Mouse (Mus musculus) intestine, postnatal 0 days (tissue): Measurements from ENCODE around the gene Mlxipl. TPM values are rescaled to one million over a fixed set of nuclear protein-coding genes. Genes with fewer than 3 reads are reported as not detected.

Experiments
- ATAC-seq: fragments of 200-750 bp; cut with Nextera tagmentation; 2 replicates; pipeline ENCODE4 v1.8.0; 2017; ENCODE audit warnings: mild to moderate bottlenecking, moderate TSS enrichment, moderate library complexity
- H3K27ac ChIP-seq: fragments of 300-500 bp; sonication (generic); 2 replicates; pipeline ENCODE4 v1.5.1; 2014; ENCODE audit warnings: mild to moderate bottlenecking, low read depth, low read length, moderate library complexity
- H3K27me3 ChIP-seq: fragments of 300-500 bp; sonication (generic); replicated peaks from 2 replicates; pipeline ENCODE4 v1.6.1; 2014; ENCODE audit warnings: low read length, mixed read lengths; ENCODE audit not compliant: control insufficient read depth, insufficient read depth
- H3K36me3 ChIP-seq: fragments of 300-500 bp; sonication (generic); 2 replicates; pipeline ENCODE4 v1.6.1; 2014; ENCODE audit warnings: mild to moderate bottlenecking, moderate library complexity; ENCODE audit not compliant: control insufficient read depth, insufficient read depth
- H3K4me1 ChIP-seq: fragments of 300-500 bp; sonication (generic); replicated peaks from 2 replicates; pipeline ENCODE4 v1.6.1; 2014; ENCODE audit warnings: antibody characterized with exemption, low read length, mixed read lengths; ENCODE audit not compliant: control insufficient read depth, insufficient read depth
- H3K4me2 ChIP-seq: fragments of 300-500 bp; sonication (generic); replicated peaks from 2 replicates; pipeline ENCODE4 v1.6.1; 2014; ENCODE audit warnings: low read depth, mild to moderate bottlenecking, moderate library complexity
- H3K4me3 ChIP-seq: fragments of 300-500 bp; sonication (generic); 2 replicates; pipeline ENCODE4 v1.5.1; 2014; ENCODE audit warnings: low read depth, low read length
- H3K9ac ChIP-seq: fragments of 300-500 bp; sonication (generic); 2 replicates; pipeline ENCODE4 v1.6.1; 2014; ENCODE audit warnings: mild to moderate bottlenecking, low read depth, low read length
- H3K9me3 ChIP-seq: fragments of 300-500 bp; sonication (generic); 2 replicates; pipeline ENCODE4 v1.6.1; 2016; ENCODE audit warnings: mixed run types; ENCODE audit not compliant: control insufficient read depth
- CTCF ChIP-seq: sonication (generic); IDR thresholded peaks from 2 replicates; pipeline ENCODE4 v1.5.1; 2016; ENCODE audit warnings: low read depth, mild to moderate bottlenecking, control low read depth, antibody characterized with exemption, moderate library complexity
- WGBS: fragments of 180-500 bp; shearing (Covaris S2); extraction: QIAGEN DNeasy Blood & Tissue Kit; methylation state at CpG from one replicate; pipeline ENCODE4 v1.1.7; 2014; 5-methylcytosine and 5-hydroxymethylcytosine counted together
- polyA plus RNA-seq: library from polyadenylated mRNA; unstranded; fragments of >200 nt; fragmentation: Nextera tagmentation; extraction: Ambion mirVana; gene quantifications from 2 replicates; pipeline ENCODE4 v1.2.1, GENCODE M21; 2015

Mlxipl gene
- polyA plus RNA-seq, 1 experiment from 2014 or later = 13.7 TPM

DNA sequence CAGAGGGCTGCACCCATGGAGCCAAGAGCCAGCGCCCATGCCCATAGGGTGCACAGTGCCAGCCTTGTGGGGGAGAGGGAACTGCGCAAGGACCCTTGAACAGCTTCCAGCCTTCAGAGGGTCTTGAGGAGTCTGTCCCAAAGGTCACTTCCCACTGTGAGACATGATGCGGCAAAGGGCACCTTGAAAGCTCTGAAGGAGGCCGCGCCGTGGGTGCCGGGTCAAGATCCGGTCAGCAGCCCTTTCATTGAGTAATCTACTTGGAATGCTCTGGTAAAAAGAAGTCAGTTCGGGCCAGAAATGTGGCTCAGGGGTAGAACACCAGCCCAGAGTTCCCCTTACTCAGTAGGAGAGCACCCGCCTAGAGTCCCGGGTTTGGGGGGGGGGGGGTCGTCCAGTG lies 24.1 kb downstream of the Mlxipl start:
- WGBS = 90% methylated on average over 12 of the region's 12 CpGs
- no peak for ATAC-seq
- H3K9me3 ChIP-seq = no peaks in the 10 kb centered on the region
- H3K27ac ChIP-seq = no peak overlapping the region
- no peak for TF ChIP-seq CTCF
- H3K4me3 ChIP-seq = no peak overlapping the region
- H3K9ac ChIP-seq = no peak overlapping the region
- no peaks in the 10 kb centered on the region for H3K27me3 ChIP-seq
- H3K36me3 ChIP-seq = no peaks in the 10 kb centered on the region
- no peak overlapping the region for H3K4me2 ChIP-seq
- H3K4me1 ChIP-seq = no peaks in the 10 kb centered on the region; the same call in 1 of the 2 replicates

DNA sequence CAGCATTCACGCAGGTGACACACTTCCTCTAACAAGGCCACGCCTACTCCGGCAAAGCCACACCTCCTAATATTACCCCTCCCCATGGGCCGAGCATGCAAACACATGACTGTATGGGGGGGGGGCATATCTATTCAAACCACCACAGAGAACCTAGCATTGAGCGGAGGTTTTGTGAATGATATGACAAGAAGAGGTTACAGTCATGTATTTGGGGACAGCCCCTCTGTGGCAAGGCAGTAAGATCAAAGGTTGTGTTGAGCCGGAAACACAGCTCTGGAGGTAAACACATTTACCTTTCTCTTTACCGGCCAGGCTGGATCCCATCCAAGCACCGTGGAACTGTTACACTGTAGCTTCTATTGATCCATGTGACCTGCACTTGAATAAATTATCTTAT lies 25.6 kb downstream of the Mlxipl start:
- 54% methylated on average over 8 of the region's 8 CpGs for WGBS
- ATAC-seq = peak; percentile 49
- no peaks in the 10 kb centered on the region for H3K27me3 ChIP-seq
- H3K27ac ChIP-seq = no peak overlapping the region
- H3K36me3 ChIP-seq = no peaks in the 10 kb centered on the region
- H3K9me3 ChIP-seq = no peaks in the 10 kb centered on the region
- no peak overlapping the region for H3K9ac ChIP-seq
- TF ChIP-seq CTCF = no peak
- H3K4me2 ChIP-seq = no peak overlapping the region
- no peak overlapping the region for H3K4me3 ChIP-seq
- H3K4me1 ChIP-seq = no peaks in the 10 kb centered on the region; the same call in 1 of the 2 replicates

DNA sequence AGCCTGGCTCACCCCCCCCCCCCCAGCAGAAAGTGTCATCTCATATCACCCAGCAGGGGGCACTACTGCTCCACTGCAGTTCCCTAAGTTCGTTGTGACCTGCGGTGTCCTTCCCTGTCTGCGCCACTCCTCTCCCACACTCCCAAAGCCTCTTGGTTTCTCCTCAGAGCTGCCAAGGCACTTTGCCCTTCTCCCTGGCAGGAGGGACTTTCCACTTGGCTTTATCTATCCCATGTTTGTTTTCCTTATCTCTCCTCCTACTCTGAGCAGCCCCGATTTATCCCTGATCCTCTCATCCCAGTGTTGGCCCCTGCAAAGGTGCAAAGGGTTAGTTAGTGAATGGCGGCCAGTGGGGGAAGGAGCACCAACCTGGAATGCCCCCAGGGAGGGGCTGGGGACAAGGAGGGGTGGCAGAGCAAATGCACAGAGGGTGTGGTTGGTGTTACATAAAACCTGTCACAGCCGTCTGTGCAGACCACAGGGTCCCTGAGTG lies 28.9 kb downstream of the Mlxipl start:
- peak; percentile 93 for ATAC-seq
- WGBS = 10% methylated on average over 6 of the region's 6 CpGs
- Histone ChIP-seq H3K4me3 (no peak overlapping the region), H3K36me3 (no peaks in the 10 kb centered on the region), H3K4me1 (no peaks in the 10 kb centered on the region; the same call in 1 of the 2 replicates), H3K4me2 (0 out of 2 replicates have a peak overlapping the region, but pooled peaks have one; percentile 13), H3K9me3 (no peaks in the 10 kb centered on the region), H3K27me3 (no peaks in the 10 kb centered on the region), H3K9ac (no peak overlapping the region), H3K27ac (no peak overlapping the region; the same call in 1 of the 2 replicates)
- peak; percentile 98 for TF ChIP-seq CTCF

DNA sequence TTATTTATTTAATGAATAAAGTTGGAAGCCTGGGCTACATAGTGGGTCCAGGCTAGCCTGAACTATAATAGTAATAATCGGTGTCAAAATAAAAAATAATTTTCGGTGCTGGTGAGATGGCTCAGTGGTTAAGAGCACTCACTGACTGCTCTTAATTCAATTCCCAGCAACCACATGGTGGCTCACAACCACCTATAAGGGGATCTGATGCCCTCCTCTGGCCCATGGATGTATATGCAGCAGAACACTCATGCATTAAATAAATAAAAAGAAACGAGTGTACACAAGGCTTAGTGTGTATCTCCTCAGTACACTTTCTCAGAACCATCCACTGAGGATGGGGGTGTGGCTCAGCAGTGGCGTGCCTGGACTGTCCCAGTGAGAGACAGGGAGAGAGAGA lies 31.1 kb downstream of the Mlxipl start:
- 59% methylated on average over 4 of the region's 4 CpGs for WGBS
- TF ChIP-seq CTCF = peak; percentile 56
- Histone ChIP-seq H3K36me3 (no peaks in the 10 kb centered on the region), H3K4me3 (no peak overlapping the region), H3K9ac (no peak overlapping the region), H3K27me3 (no peaks in the 10 kb centered on the region), H3K27ac (no peak overlapping the region), H3K4me1 (no peaks in the 10 kb centered on the region; the same call in 1 of the 2 replicates), H3K4me2 (no peak overlapping the region), H3K9me3 (no peaks in the 10 kb centered on the region)
- no peak for ATAC-seq

DNA sequence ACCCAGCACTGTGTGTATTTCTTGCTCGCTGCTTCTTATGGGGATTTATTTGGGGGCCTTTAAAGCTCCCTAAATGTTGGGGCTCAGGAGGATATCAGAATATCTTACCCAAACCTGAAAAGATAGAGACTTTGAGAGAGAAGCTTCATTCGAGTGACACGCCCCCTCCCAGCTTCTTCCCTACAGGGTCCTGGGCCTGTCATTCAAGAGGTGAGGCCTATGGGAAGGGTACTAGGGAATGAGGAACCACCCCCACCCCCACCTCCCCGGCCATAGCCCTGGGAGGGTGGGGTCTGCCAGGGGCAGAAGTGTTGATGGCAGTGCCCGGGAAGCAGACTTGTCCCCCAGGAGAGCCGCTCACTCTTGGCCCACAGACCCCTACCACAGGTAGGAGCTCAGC lies 36.4 kb downstream of the Mlxipl start:
- Histone ChIP-seq H3K4me3 (no peak overlapping the region), H3K4me1 (no peaks in the 10 kb centered on the region), H3K9me3 (no peaks in the 10 kb centered on the region), H3K27ac (no peak overlapping the region), H3K4me2 (no peak overlapping the region), H3K36me3 (no peaks in the 10 kb centered on the region), H3K9ac (no peak overlapping the region), H3K27me3 (no peaks in the 10 kb centered on the region)
- 71% methylated on average over 6 of the region's 6 CpGs for WGBS
- ATAC-seq = no peak
- no peak for TF ChIP-seq CTCF

DNA sequence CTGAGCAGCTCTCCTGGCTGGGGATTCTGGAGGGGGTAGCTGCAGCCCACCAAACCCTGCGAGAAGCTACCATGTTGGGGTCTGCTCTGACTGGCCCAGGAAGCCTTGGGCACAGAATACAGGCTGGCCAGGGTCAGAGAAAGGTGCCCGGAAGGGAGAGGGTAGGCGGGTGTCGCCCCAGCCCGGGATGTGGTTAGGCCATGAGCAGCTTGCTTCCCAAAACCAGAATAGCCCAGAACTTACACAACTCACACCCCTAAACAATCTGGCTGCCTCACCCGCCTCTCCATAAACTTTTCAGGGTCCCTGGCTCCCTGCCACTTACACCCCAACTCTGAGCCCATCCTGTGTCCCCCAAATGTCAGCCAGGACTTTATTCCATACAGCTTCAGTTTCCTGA lies 38.0 kb downstream of the Mlxipl start:
- Histone ChIP-seq H3K27ac (no peak overlapping the region), H3K9me3 (no peaks in the 10 kb centered on the region), H3K9ac (no peak overlapping the region), H3K4me2 (no peak overlapping the region), H3K36me3 (no peaks in the 10 kb centered on the region), H3K4me3 (no peak overlapping the region), H3K4me1 (no peaks in the 10 kb centered on the region), H3K27me3 (no peaks in the 10 kb centered on the region)
- no peak for ATAC-seq
- WGBS = 81% methylated on average over 6 of the region's 6 CpGs
- no peak for TF ChIP-seq CTCF

DNA sequence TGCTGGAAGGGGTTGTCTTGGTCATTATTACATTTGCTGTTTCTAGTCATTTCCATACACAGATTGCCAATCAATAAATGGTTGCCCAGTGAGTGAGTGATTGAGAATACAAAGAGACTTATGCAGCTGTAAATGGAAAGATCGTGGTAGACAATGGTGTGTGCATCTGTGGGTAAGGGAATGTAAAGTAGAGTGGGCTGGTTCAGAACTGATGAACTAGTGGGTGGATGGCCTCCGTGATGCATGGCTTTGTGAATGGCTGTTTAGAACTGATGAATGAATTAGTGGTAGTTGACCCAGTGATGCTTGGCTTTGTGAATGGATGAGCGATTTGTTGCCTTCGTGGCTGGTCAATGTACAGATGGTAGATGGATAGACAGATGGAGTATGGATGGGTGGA lies 40.1 kb downstream of the Mlxipl start:
- H3K4me1 ChIP-seq = no peaks in the 10 kb centered on the region
- no peaks in the 10 kb centered on the region for H3K9me3 ChIP-seq
- H3K36me3 ChIP-seq = no peaks in the 10 kb centered on the region

More for the DNA sequence above, 40.1 kb downstream of the Mlxipl start:
- 86% methylated on average over 4 of the region's 4 CpGs for WGBS
- no peak overlapping the region for H3K4me3 ChIP-seq
- H3K27me3 ChIP-seq = peaks cover 11% of the 10 kb centered on the region; the same call in 1 of the 2 replicates
- no peak overlapping the region for H3K4me2 ChIP-seq
- no peak overlapping the region for H3K9ac ChIP-seq
- no peak overlapping the region for H3K27ac ChIP-seq
- no peak for TF ChIP-seq CTCF
- no peak for ATAC-seq
